Mouse (Mus musculus) splenic B cell, adult 2 months (primary cell): ENCODE measurements around the gene Il1rn.

Experiments
- DNase-seq: peaks from one replicate; pipeline ENCODE4 v3.0.0-alpha.2; 2011; ENCODE audit warnings: low read depth, low spot score
- H3K27me3 ChIP-seq: 2 replicates; pipeline ENCODE4 v1.6.1; 2012; ENCODE audit warnings: mild to moderate bottlenecking, low read length, moderate library complexity, mixed read lengths; ENCODE audit not compliant: control insufficient read depth, poor library complexity, insufficient read depth, severe bottlenecking
- H3K36me3 ChIP-seq: 2 replicates; pipeline ENCODE4 v1.6.1; 2012; ENCODE audit warnings: mild to moderate bottlenecking, low read length, moderate library complexity, mixed read lengths; ENCODE audit not compliant: control insufficient read depth, poor library complexity, insufficient read depth, severe bottlenecking

The Il1rn gene

DNA sequence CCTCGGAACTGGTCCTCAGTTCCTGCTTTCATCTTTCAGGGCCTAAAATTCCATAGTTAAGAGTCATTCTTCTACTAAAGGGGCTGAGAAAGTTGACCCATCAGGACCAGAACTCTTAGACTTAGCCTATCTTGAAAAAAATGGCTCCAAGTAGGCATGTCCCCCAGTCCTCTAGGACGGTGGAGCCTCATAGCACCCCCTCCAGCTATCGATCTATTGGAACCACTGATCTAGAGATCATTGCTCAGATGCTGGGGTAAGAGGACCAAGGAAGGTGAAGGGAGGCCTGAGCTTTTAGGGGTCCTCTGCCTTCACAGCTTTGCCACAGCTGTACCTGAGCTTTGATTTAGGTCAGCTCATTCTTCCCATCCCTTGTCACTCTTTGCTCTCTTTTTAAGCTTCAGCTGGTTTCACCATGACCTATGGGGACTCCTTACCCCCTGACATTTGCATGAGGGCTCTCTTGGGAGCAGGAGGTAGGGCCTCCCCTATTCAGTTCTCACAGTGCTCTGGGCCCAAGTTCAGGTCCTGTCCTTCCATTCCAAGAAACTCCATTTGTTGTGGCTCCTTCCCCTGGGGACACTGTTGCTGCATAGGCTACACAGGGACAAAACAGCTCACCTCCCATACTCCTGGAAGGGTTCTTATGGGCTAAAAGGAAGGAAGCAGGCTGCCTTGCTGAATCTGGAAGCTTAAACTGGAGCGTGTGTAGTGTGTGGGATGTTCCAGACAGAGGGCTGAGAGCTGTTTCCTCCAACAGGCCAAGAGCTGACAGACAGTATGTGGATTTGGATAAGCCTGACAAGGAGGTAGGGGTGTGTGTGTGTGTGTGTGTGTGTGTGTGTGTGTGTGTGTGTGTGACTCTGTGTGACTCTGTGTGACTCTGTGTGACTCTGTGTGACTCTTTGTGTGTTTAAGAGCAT is 51.0 kb downstream of the Il1rn start:
- DNase-seq = peak; percentile 61
- no peaks in the 10 kb centered on the region; the same call in 1 of the 2 replicates for H3K36me3 ChIP-seq
- H3K27me3 ChIP-seq = no peaks in the 10 kb centered on the region

DNA sequence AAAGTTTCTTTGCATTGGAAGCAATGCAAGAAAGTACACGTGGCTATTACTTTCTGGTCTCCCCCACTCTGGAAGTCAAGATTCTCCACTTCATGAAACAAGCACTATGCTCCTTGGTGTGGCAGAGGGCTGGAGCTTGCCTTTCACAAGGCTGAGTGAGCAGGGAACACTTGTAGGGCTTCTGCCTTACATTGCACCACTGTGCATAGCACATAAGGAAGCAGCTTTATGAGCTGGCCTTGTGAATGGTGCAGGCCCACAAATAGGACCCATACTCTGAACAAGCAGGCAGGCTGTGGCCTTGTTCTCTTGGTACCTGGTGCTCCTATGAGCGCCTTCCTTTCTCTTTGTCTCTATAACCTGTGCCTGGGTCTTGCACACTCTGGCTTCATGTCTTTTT is 56.6 kb downstream of the Il1rn start:
- Histone ChIP-seq H3K36me3 (peaks cover 20% of the 10 kb centered on the region), H3K27me3 (no peaks in the 10 kb centered on the region)
- DNase-seq = no peak

DNA sequence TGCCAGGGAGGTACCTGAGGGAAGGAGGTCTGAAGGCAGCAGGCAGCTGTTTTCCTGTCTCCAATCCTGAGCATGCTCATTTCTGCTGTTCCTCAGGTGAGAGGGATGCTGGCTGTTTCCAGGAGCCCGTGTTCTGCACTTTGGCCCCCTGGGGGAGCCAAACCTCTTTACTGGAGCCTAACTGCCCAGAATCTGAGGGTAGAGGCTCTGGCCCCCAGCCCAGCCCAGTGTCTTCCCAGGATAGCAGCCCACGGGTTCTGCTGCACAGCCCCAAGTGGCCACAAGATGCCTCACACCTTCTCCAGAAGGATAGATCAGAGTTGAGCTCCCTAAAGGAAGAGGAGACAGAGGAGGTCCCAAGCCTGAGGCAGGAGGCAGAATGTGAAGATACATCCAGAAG is 60.5 kb downstream of the Il1rn start:
- H3K27me3 ChIP-seq = no peaks in the 10 kb centered on the region
- H3K36me3 ChIP-seq = peaks cover 31% of the 10 kb centered on the region
- no peak for DNase-seq

DNA sequence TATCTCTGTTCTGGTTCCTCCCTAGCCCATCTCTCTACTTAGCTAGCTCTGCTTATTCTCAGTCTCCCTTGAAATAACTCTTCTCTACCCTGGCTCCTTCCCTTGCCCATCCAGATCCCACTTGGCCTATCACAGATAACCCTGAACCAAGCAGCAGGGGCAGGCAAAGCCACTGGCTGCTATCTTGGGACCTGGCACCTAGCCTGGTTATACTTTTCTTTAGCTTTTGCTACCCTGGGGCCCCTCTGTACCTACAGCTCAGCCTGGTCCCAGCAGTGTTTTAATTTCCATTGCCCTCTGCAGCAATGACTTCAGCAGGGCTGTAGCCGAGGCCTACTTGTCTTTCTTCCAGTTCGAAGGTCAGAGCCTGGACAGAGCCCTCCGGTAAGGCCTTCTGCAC is 64.1 kb downstream of the Il1rn start:
- DNase-seq = no peak
- peaks cover 36% of the 10 kb centered on the region for H3K36me3 ChIP-seq

More for the DNA sequence above, 64.1 kb downstream of the Il1rn start:
- H3K27me3 ChIP-seq = no peaks in the 10 kb centered on the region
